Mouse (Mus musculus) hindbrain, embryonic 14.5 days (tissue): ENCODE measurements at regions not wholly inside any gene's neighbourhood (a gene's known extent, or its start where the extent isn't known, plus 50 kb on each side); places are given as distances from the start of the nearest gene placed in this dataset.

Source experiments
- ATAC-seq: fragments of 200-750 bp; cut with Nextera tagmentation; 2 replicates; pipeline ENCODE4 v1.8.0; 2017; ENCODE audit warnings: moderate number of reproducible peaks, mild to moderate bottlenecking, moderate TSS enrichment, moderate library complexity; ENCODE audit not compliant: low FRiP score
- DNase-seq: peaks from one replicate; pipeline ENCODE4 v3.0.0-alpha.2; 2015; ENCODE audit warnings: low spot score
- H3K27ac ChIP-seq: fragments of 300-500 bp; sonication (generic); 2 replicates; pipeline ENCODE4 v1.5.1; 2014; ENCODE audit warnings: mild to moderate bottlenecking, moderate library complexity
- H3K27me3 ChIP-seq: fragments of 300-500 bp; sonication (generic); 2 replicates; pipeline ENCODE4 v1.6.1; 2014; ENCODE audit warnings: mild to moderate bottlenecking, low read length, mixed read lengths; ENCODE audit not compliant: control insufficient read depth, insufficient read depth
- H3K36me3 ChIP-seq: fragments of 300-500 bp; sonication (generic); replicated peaks from 2 replicates; pipeline ENCODE4 v1.6.1; 2014; ENCODE audit not compliant: control insufficient read depth, insufficient read depth
- H3K4me1 ChIP-seq: fragments of 300-500 bp; sonication (generic); replicated peaks from 2 replicates; pipeline ENCODE4 v1.6.1; 2014; ENCODE audit warnings: antibody characterized with exemption, low read length, mixed read lengths; ENCODE audit not compliant: control insufficient read depth, insufficient read depth
- H3K4me2 ChIP-seq: fragments of 300-500 bp; sonication (generic); replicated peaks from 2 replicates; pipeline ENCODE4 v1.6.1; 2014; ENCODE audit warnings: mild to moderate bottlenecking, moderate library complexity
- H3K4me3 ChIP-seq: fragments of 300-500 bp; sonication (generic); replicated peaks from 2 replicates; pipeline ENCODE4 v1.5.1; 2014; ENCODE audit warnings: mild to moderate bottlenecking, low read length
- H3K9ac ChIP-seq: fragments of 300-500 bp; sonication (generic); 2 replicates; pipeline ENCODE4 v1.6.1; 2014
- H3K9me3 ChIP-seq: fragments of 300-500 bp; sonication (generic); 2 replicates; pipeline ENCODE4 v1.6.1; 2016; ENCODE audit warnings: low read length; ENCODE audit not compliant: control insufficient read depth
- WGBS: fragments of 180-500 bp; shearing (Covaris S2); extraction: QIAGEN DNeasy Blood & Tissue Kit; methylation state at CpG from one replicate; pipeline ENCODE4 v1.1.7; 2014; 5-methylcytosine and 5-hydroxymethylcytosine counted together

GRCm38 (mm10) chr4:30776816-30777442 is 1187.0 kb upstream of the Map3k7 start:
- H3K36me3 ChIP-seq: no peaks in the 10 kb centered on the region
- H3K27ac ChIP-seq: no peak overlapping the region
- no peaks in the 10 kb centered on the region for H3K9me3 ChIP-seq
- H3K4me3 ChIP-seq: no peak overlapping the region
- H3K4me2 ChIP-seq: no peak overlapping the region
- no peaks in the 10 kb centered on the region for H3K27me3 ChIP-seq
- H3K9ac ChIP-seq: no peak overlapping the region
- DNase-seq (no peak), ATAC-seq (no peak)
- WGBS: 54% methylated on average over 2 of the region's 2 CpGs
- H3K4me1 ChIP-seq: peaks cover 15% of the 10 kb centered on the region; the same call in 1 of the 2 replicates

- WGBS: 75% methylated on average over 2 of the region's 2 CpGs
- ATAC-seq: no peak
These were observed 1182.2 kb upstream of the Map3k7 start for GRCm38 (mm10) chr4:30781649-30782048.

GRCm38 (mm10) chr4:30789976-30790657 is 1173.8 kb upstream of the Map3k7 start:
- peak; percentile 43; the same call in 1 of the 2 replicates for ATAC-seq
- WGBS: 43% methylated on average over 5 of the region's 5 CpGs

More at GRCm38 (mm10) chr4:30781649-30782048, 1182.2 kb upstream of the Map3k7 start:
- Histone ChIP-seq H3K9me3 (no peaks in the 10 kb centered on the region), H3K9ac (no peak overlapping the region), H3K4me3 (no peak overlapping the region), H3K4me2 (no peak overlapping the region), H3K27ac (no peak overlapping the region), H3K4me1 (peaks cover 8% of the 10 kb centered on the region; the same call in 1 of the 2 replicates), H3K27me3 (no peaks in the 10 kb centered on the region), H3K36me3 (no peaks in the 10 kb centered on the region)
- no peak for DNase-seq

GRCm38 (mm10) chr4:30809798-30810197 is 1154.1 kb upstream of the Map3k7 start:
- H3K4me1 ChIP-seq: no peaks in the 10 kb centered on the region
- no peak overlapping the region for H3K27ac ChIP-seq
- H3K9ac ChIP-seq: no peak overlapping the region
- H3K27me3 ChIP-seq: no peaks in the 10 kb centered on the region
- H3K4me2 ChIP-seq: no peak overlapping the region
- H3K4me3 ChIP-seq: no peak overlapping the region
- DNase-seq (no peak), ATAC-seq (no peak)
- no peaks in the 10 kb centered on the region for H3K36me3 ChIP-seq
- no peaks in the 10 kb centered on the region for H3K9me3 ChIP-seq

More at GRCm38 (mm10) chr4:30789976-30790657, 1173.8 kb upstream of the Map3k7 start:
- no peak overlapping the region for H3K4me2 ChIP-seq
- no peak for DNase-seq
- H3K27ac ChIP-seq: peak overlapping the region; percentile 10; the same call in 1 of the 2 replicates
- no peaks in the 10 kb centered on the region for H3K36me3 ChIP-seq
- H3K27me3 ChIP-seq: no peaks in the 10 kb centered on the region
- H3K4me3 ChIP-seq: no peak overlapping the region
- no peaks in the 10 kb centered on the region for H3K9me3 ChIP-seq
- H3K4me1 ChIP-seq: peaks cover 3% of the 10 kb centered on the region; the same call in 1 of the 2 replicates
- H3K9ac ChIP-seq: no peak overlapping the region

- H3K36me3 ChIP-seq: no peaks in the 10 kb centered on the region
- DNase-seq (peak; percentile 48), ATAC-seq (peak; percentile 78; the same call in 1 of the 2 replicates)
- no peak overlapping the region for H3K9ac ChIP-seq
- no peaks in the 10 kb centered on the region for H3K4me1 ChIP-seq
- H3K27me3 ChIP-seq: no peaks in the 10 kb centered on the region
- 27% methylated on average over 5 of the region's 5 CpGs for WGBS
- no peak overlapping the region for H3K4me2 ChIP-seq
- H3K4me3 ChIP-seq: no peak overlapping the region
- H3K27ac ChIP-seq: no peak overlapping the region
- H3K9me3 ChIP-seq: peaks cover 3% of the 10 kb centered on the region
These were observed 1108.4 kb upstream of the Map3k7 start for GRCm38 (mm10) chr4:30855361-30856056.

- Histone ChIP-seq H3K9me3 (no peaks in the 10 kb centered on the region), H3K36me3 (no peaks in the 10 kb centered on the region), H3K27me3 (no peaks in the 10 kb centered on the region), H3K4me1 (no peaks in the 10 kb centered on the region), H3K4me3 (no peak overlapping the region), H3K27ac (no peak overlapping the region), H3K4me2 (no peak overlapping the region), H3K9ac (no peak overlapping the region)
- DNase-seq (no peak), ATAC-seq (no peak)
- 58% methylated on average over 2 of the region's 2 CpGs for WGBS
These were observed 1058.9 kb upstream of the Map3k7 start for GRCm38 (mm10) chr4:30904966-30905365.

- Histone ChIP-seq H3K27me3 (no peaks in the 10 kb centered on the region), H3K9me3 (no peaks in the 10 kb centered on the region), H3K27ac (no peak overlapping the region), H3K4me3 (no peak overlapping the region), H3K36me3 (no peaks in the 10 kb centered on the region), H3K4me1 (no peaks in the 10 kb centered on the region), H3K9ac (no peak overlapping the region), H3K4me2 (no peak overlapping the region)
- no peak for DNase-seq
- WGBS: 86% methylated on average over 4 of the region's 4 CpGs
- no peak for ATAC-seq
These were observed 1041.0 kb upstream of the Map3k7 start for GRCm38 (mm10) chr4:30922944-30923343.

GRCm38 (mm10) chr4:30932358-30932757 is 1031.5 kb upstream of the Map3k7 start:
- Histone ChIP-seq H3K4me1 (no peaks in the 10 kb centered on the region), H3K27me3 (no peaks in the 10 kb centered on the region), H3K36me3 (no peaks in the 10 kb centered on the region), H3K27ac (no peak overlapping the region), H3K4me2 (no peak overlapping the region), H3K9me3 (no peaks in the 10 kb centered on the region), H3K4me3 (no peak overlapping the region), H3K9ac (no peak overlapping the region)
- DNase-seq (no peak), ATAC-seq (no peak)
- WGBS: 72% methylated on average over 3 of the region's 3 CpGs
